Comparison of ENCODE assay signal across 1 mouse cellular context in the genomic region with DNA sequence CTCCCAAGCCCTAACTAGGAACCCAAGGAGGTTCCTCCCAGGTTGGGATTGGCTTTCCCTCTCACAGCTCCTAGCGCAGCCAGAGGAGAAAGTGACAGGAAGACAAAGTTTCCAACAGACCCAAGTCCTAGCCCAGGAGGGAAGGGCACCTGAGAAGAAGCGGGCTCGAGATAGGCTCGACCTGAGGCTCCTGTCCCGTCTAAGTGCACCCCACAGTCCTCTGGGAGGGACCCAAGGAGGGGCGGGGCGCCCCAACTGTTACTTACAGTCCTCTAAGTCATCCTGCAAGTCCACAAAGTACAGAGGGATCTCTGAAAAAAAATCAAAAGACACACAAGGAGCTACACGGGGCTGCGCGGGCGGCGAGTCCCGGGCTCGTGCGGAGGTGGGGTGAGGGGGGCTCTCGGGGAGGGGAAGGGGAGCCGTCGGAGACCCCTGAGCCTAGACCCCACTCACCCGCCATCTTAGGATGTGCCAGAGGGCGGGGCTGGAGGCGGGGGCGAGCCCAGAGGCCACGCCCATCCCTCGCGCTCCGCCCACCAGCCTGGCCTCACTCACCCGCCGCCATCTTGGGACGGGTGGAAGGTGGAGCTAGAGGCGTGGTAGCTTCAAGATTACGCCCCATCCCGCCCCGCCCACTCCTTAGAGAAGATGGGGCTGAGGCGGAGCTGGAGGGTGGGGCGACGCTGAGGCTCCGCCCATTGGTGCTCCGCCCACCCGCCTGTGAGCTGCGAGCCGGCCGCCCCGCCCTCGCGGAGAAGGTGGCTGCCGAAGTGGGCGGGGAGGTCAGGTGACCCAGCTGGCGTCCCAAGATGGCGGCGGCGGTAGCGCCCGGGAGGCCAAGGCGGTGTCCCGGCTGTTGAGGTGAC.
TF ChIP-seq lines count a peak whose summit lies in the region.

A gene (plus strand): TSS at position 704 of the 869 bp plus-strand sequence.

TF ChIP-seq in CH12.LX, 34 proteins besides CTCF, POLR2A, EP300 and RAD21 (continued from another document):
- TF ChIP-seq NELFE (IDR thresholded peaks at IDR 0.05; ENCODE audit: low read depth, low read length), result peak; percentile 75; the same call in 1 of the 2 replicates
- no peak for TF ChIP-seq ZC3H11A (IDR thresholded peaks at IDR 0.05; ENCODE audit: low read depth, low read length)
- peak; percentile 61; the same call in 1 of the 2 replicates for TF ChIP-seq NRF1 (IDR thresholded peaks at IDR 0.05; ENCODE audit: low read depth, low read length)
- TF ChIP-seq IRF4 (IDR thresholded peaks at IDR 0.05; ENCODE audit: low read depth, low read length), result no peak
- TF ChIP-seq HCFC1 (IDR thresholded peaks at IDR 0.05; ENCODE audit: low read depth, low read length), result peak; percentile 65
- TF ChIP-seq USF1 (IDR thresholded peaks at IDR 0.05; ENCODE audit: low read depth, low read length), result peak; percentile 90
- no peak for TF ChIP-seq ZNF384 (IDR thresholded peaks at IDR 0.05; ENCODE audit: low read depth, low read length)
- no peak for TF ChIP-seq CHD2 (IDR thresholded peaks at IDR 0.05; ENCODE audit: low read length)
- TF ChIP-seq MXI1 (IDR thresholded peaks at IDR 0.05; ENCODE audit: low read depth, low read length), result no peak; the same call in 1 of the 2 replicates
- TF ChIP-seq ELF1 (IDR thresholded peaks at IDR 0.05; ENCODE audit: low read depth, low read length), result 0 out of 2 replicates have a peak, but pooled peaks have one; percentile 27
- TF ChIP-seq TBP (conservative IDR thresholded peaks at IDR 0.05; ENCODE audit: low read depth, low read length), result 0 out of 2 replicates have a peak, but pooled peaks have one; percentile 43
- TF ChIP-seq PAX5 (IDR thresholded peaks at IDR 0.05; ENCODE audit: low read length), result no peak
- TF ChIP-seq ZMIZ1 (IDR thresholded peaks at IDR 0.05; ENCODE audit: low read depth, low read length), result peak; percentile 58
- no peak for TF ChIP-seq E2F4 (IDR thresholded peaks at IDR 0.05; ENCODE audit: insufficient replicate concordance, low read depth, low read length)
- no peak for TF ChIP-seq CHD1 (IDR thresholded peaks at IDR 0.05; ENCODE audit: low read depth, low read length)
- TF ChIP-seq UBTF (IDR thresholded peaks at IDR 0.05; ENCODE audit: low read depth, low read length), result no peak
- TF ChIP-seq ETS1 (conservative IDR thresholded peaks at IDR 0.05; ENCODE audit: low read depth, low read length), result no peak
- TF ChIP-seq BHLHE40 (IDR thresholded peaks at IDR 0.05; ENCODE audit: low read depth, low read length), result peak; percentile 86
- TF ChIP-seq JUND (conservative IDR thresholded peaks at IDR 0.05; ENCODE audit: low read depth, low read length), result no peak
- TF ChIP-seq MYC (IDR thresholded peaks at IDR 0.05; ENCODE audit: low read depth, low read length), result no peak
